8 mouse cellular contexts compared by ENCODE assay signal in the genomic region with DNA sequence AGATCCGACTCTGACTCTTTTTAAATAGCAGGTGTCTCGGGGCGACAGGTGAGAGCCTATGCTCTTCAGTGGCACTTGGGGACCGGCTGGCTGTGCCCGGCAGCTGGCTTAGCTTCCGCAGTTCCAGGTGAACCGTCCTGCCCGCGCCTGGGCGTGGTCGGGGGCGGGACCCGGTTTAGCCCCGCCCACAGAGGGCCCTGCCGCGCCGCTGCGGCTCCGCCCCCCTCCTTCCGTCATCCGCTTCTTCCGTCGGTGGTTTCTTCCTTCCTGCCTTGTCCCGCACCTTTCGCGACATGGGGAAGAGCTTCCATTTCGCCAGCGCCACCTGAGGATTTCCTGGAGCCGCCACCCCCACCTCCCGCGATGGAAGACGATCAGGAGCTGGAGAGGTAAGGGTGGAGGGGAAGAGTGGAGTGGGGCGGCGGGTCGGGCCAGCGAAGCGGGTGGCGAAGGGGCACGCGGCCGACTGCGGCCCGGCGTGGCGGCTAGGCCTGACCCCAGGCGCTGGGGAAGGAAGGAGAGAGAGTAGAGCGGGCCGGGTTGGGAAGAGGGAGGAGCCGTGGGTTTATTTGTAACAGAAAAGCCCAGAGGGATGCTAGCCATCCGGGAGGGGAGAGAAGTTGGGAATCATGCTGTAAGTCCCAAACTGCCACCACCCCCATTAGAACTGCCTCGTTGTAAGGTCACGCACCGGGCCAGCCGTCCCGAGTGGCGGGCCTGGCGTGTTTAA. TPM values are rescaled to one million over a fixed set of nuclear protein-coding genes. Genes with fewer than 3 reads are reported as not detected.
DNase-seq lines count a peak whose midpoint lies in the region; ATAC-seq lines count a peak whose summit lies in the region.

No protein-coding gene starts in this region.

- H3K36me3 ChIP-seq in forebrain, embryonic 10.5 days (replicated peaks), result peaks cover 30% of the 10 kb centered on the region
- H3K36me3 ChIP-seq in heart, embryonic 15.5 days, result peaks cover 3% of the 10 kb centered on the region
- peaks cover 30% of the 10 kb centered on the region for H3K36me3 ChIP-seq in liver, embryonic 12.5 days
- H3K36me3 ChIP-seq in splenic B cell, adult 2 months (ENCODE audit: control insufficient read depth, insufficient read depth, low read length, poor library complexity, severe bottlenecking), result peaks cover 6% of the 10 kb centered on the region; the same call in 1 of the 2 replicates

- under 1% methylated on average over 57 of the region's 57 CpGs for WGBS in forebrain, embryonic 10.5 days
- under 1% methylated on average over 57 of the region's 57 CpGs for WGBS in heart, embryonic 15.5 days
- WGBS in liver, embryonic 12.5 days (ENCODE audit: insufficient replicate concordance), result under 1% methylated on average over 55 of the region's 57 CpGs

- H3K4me2 ChIP-seq in heart, embryonic 15.5 days, result peak overlapping the region; percentile 97
- H3K4me2 ChIP-seq in liver, embryonic 12.5 days, result peak overlapping the region; percentile 99

- no peaks in the 10 kb centered on the region for H3K9me3 ChIP-seq in forebrain, embryonic 10.5 days
- H3K9me3 ChIP-seq in heart, embryonic 15.5 days (replicated peaks), result no peaks in the 10 kb centered on the region
- no peaks in the 10 kb centered on the region for H3K9me3 ChIP-seq in liver, embryonic 12.5 days (replicated peaks)

- H3K4me1 ChIP-seq in forebrain, embryonic 10.5 days, result peaks cover 26% of the 10 kb centered on the region
- H3K4me1 ChIP-seq in heart, embryonic 15.5 days (replicated peaks), result peaks cover 39% of the 10 kb centered on the region
- peaks cover 47% of the 10 kb centered on the region for H3K4me1 ChIP-seq in liver, embryonic 12.5 days

- peak overlapping the region; percentile 89 for H3K27ac ChIP-seq in forebrain, embryonic 10.5 days
- peak overlapping the region; percentile 99 for H3K27ac ChIP-seq in heart, embryonic 15.5 days
- H3K27ac ChIP-seq in liver, embryonic 12.5 days, result peak overlapping the region; percentile 93

- H3K4me3 ChIP-seq in forebrain, embryonic 10.5 days, result peak overlapping the region; percentile 79
- H3K4me3 ChIP-seq in heart, embryonic 15.5 days, result peak overlapping the region; percentile 98
- peak overlapping the region; percentile 93 for H3K4me3 ChIP-seq in liver, embryonic 12.5 days

- DNase-seq in CD8-positive naive resting alpha-beta T cell, adult 2 months (ENCODE audit: low read depth in 2 of 2, low spot score in 2 of 2), result peak; percentile 91 to 93
- DNase-seq in c-Kit-positive CD71-negative TER-119-negative erythroid progenitor cells, embryonic 14.5 days (ENCODE audit: low read depth), result peak; percentile 72
- DNase-seq in forebrain, embryonic 10.5 days (ENCODE audit: extremely low spot score, low spot score), result peak; percentile 93
- DNase-seq in kidney, postnatal 14 days, result peak; percentile 98
- peak; percentile 97 for DNase-seq in naive thymus-derived CD4-positive, alpha-beta T cell, adult 2 months (ENCODE audit: low read depth)
- peak; percentile 95 for DNase-seq in splenic B cell, adult 2 months (ENCODE audit: low read depth, low spot score)

- peak overlapping the region; percentile 97 for H3K9ac ChIP-seq in heart, embryonic 15.5 days
- peak overlapping the region; percentile 82 for H3K9ac ChIP-seq in liver, embryonic 12.5 days

- H3K27me3 ChIP-seq in forebrain, embryonic 10.5 days (ENCODE audit: poor library complexity, severe bottlenecking), result no peaks in the 10 kb centered on the region
- no peaks in the 10 kb centered on the region for H3K27me3 ChIP-seq in heart, embryonic 15.5 days
- no peaks in the 10 kb centered on the region for H3K27me3 ChIP-seq in liver, embryonic 12.5 days (replicated peaks)
- no peaks in the 10 kb centered on the region for H3K27me3 ChIP-seq in splenic B cell, adult 2 months (ENCODE audit: control insufficient read depth, insufficient read depth, low read length, poor library complexity, severe bottlenecking)

- ATAC-seq in heart, embryonic 15.5 days (replicated peaks; ENCODE audit: insufficient number of reproducible peaks, insufficient read depth, low FRiP score, low read depth), result peak; percentile 68
- peak; percentile 69 for ATAC-seq in liver, embryonic 12.5 days

RNA-seq across cellular contexts. Expression of a gene that starts 0.6 kb away (rescaled TPM):
- polyA plus RNA-seq in forebrain, embryonic 10.5 days (2016; fragmentation: Nextera tagmentation; extraction: Ambion mirVana), result 129 and 132 TPM in 2 replicates
- polyA plus RNA-seq in heart, embryonic 15.5 days (2015; fragmentation: Nextera tagmentation; extraction: Ambion mirVana), result 84.3 and 85.2 TPM in 2 replicates
- 116 TPM in 2 replicates for polyA plus RNA-seq in liver, embryonic 12.5 days (2016; fragmentation: Nextera tagmentation; extraction: Ambion mirVana)

RNA-seq across cellular contexts. Expression of a gene that starts 1.1 kb away (rescaled TPM):
- 8.6 and 9.8 TPM in 2 replicates for polyA plus RNA-seq in forebrain, embryonic 10.5 days (2016; fragmentation: Nextera tagmentation; extraction: Ambion mirVana)
- 11.2 and 14.2 TPM in 2 replicates for polyA plus RNA-seq in heart, embryonic 15.5 days (2015; fragmentation: Nextera tagmentation; extraction: Ambion mirVana)
- polyA plus RNA-seq in liver, embryonic 12.5 days (2016; fragmentation: Nextera tagmentation; extraction: Ambion mirVana), result 6.5 and 6.8 TPM in 2 replicates

Comparison
In these comparisons a context has a peak if more than half of its experiments do, and no peak if none do; other contexts are left out.
1. Peak in every context shown above with its lines: DNase-seq, ATAC-seq, H3K4me3 ChIP-seq and H3K27ac ChIP-seq.